Mouse (Mus musculus) heart, embryonic 15.5 days (tissue): Measurements from ENCODE around the gene Rarg. TPM values are rescaled to one million over a fixed set of nuclear protein-coding genes. Genes with fewer than 3 reads are reported as not detected.

ENCODE experiments used
- ATAC-seq: fragments of 200-750 bp; cut with Nextera tagmentation; replicated peaks from 2 replicates; pipeline ENCODE4 v1.8.0; 2017; ENCODE audit warnings: low read depth, moderate TSS enrichment; ENCODE audit not compliant: insufficient number of reproducible peaks, insufficient read depth, low FRiP score
- H3K27ac ChIP-seq: fragments of 300-500 bp; sonication (generic); 2 replicates; pipeline ENCODE4 v1.5.1; 2015; ENCODE audit warnings: mild to moderate bottlenecking, inconsistent platforms
- H3K27me3 ChIP-seq: fragments of 300-500 bp; sonication (generic); 2 replicates; pipeline ENCODE4 v1.6.1; 2015; ENCODE audit warnings: inconsistent platforms
- H3K36me3 ChIP-seq: fragments of 300-500 bp; sonication (generic); 2 replicates; pipeline ENCODE4 v1.6.1; 2015; ENCODE audit warnings: mild to moderate bottlenecking, inconsistent platforms
- H3K4me1 ChIP-seq: fragments of 300-500 bp; sonication (generic); replicated peaks from 2 replicates; pipeline ENCODE4 v1.6.1; 2015; ENCODE audit warnings: inconsistent platforms
- H3K4me2 ChIP-seq: fragments of 300-500 bp; sonication (generic); 2 replicates; pipeline ENCODE4 v1.6.1; 2015; ENCODE audit warnings: inconsistent platforms, mild to moderate bottlenecking, moderate library complexity
- H3K4me3 ChIP-seq: fragments of 300-500 bp; sonication (generic); 2 replicates; pipeline ENCODE4 v1.5.1; 2015; ENCODE audit warnings: mild to moderate bottlenecking, inconsistent platforms
- H3K9ac ChIP-seq: fragments of 300-500 bp; sonication (generic); 2 replicates; pipeline ENCODE4 v1.6.1; 2015; ENCODE audit warnings: mild to moderate bottlenecking, inconsistent platforms
- H3K9me3 ChIP-seq: fragments of 300-500 bp; sonication (generic); replicated peaks from 2 replicates; pipeline ENCODE4 v1.6.1; 2016; ENCODE audit warnings: inconsistent platforms
- WGBS: fragments of 180-500 bp; shearing (Covaris S2); methylation state at CpG from one replicate; pipeline ENCODE4 v1.1.7; 2015; ENCODE audit warnings: mixed read lengths; 5-methylcytosine and 5-hydroxymethylcytosine counted together
- polyA plus RNA-seq: library from polyadenylated mRNA; unstranded; fragments of >200 nt; fragmentation: Nextera tagmentation; extraction: Ambion mirVana; gene quantifications from 2 replicates; pipeline ENCODE4 v1.2.1, GENCODE M21; 2015

The Rarg gene
- polyA plus RNA-seq, 1 experiment from 2014 or later: 7.9 TPM

DNA sequence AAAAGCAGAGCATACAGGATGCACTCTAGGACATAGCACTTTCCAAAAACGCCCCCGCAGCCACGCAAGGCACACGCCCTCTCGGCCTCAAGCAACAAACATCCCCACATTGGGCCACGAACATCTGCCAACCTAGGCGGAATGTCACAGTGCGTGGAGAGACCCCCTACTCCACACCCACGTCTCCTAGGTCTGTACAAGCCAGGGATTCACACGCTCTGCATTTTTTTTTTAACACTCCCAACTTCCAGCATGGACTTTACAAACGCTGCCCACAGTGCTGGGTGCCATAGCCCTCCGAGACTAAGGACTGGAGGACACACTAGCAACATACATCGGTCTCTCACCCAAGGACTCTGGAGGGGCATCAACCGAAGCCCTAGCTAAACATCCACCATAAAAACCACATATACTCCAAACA is 11.8 kb downstream of the Rarg start:
- 7% methylated on average over 14 of the region's 14 CpGs for WGBS
- peak overlapping the region; percentile 58 for H3K9ac ChIP-seq
- no peaks in the 10 kb centered on the region for H3K36me3 ChIP-seq
- peaks cover 44% of the 10 kb centered on the region for H3K27me3 ChIP-seq
- peak overlapping the region; percentile 96 for H3K27ac ChIP-seq
- H3K4me2 ChIP-seq: peak overlapping the region; percentile 92
- peak overlapping the region; percentile 58 for H3K4me3 ChIP-seq
- H3K4me1 ChIP-seq: peaks cover 65% of the 10 kb centered on the region
- H3K9me3 ChIP-seq: no peaks in the 10 kb centered on the region
- no peak for ATAC-seq

DNA sequence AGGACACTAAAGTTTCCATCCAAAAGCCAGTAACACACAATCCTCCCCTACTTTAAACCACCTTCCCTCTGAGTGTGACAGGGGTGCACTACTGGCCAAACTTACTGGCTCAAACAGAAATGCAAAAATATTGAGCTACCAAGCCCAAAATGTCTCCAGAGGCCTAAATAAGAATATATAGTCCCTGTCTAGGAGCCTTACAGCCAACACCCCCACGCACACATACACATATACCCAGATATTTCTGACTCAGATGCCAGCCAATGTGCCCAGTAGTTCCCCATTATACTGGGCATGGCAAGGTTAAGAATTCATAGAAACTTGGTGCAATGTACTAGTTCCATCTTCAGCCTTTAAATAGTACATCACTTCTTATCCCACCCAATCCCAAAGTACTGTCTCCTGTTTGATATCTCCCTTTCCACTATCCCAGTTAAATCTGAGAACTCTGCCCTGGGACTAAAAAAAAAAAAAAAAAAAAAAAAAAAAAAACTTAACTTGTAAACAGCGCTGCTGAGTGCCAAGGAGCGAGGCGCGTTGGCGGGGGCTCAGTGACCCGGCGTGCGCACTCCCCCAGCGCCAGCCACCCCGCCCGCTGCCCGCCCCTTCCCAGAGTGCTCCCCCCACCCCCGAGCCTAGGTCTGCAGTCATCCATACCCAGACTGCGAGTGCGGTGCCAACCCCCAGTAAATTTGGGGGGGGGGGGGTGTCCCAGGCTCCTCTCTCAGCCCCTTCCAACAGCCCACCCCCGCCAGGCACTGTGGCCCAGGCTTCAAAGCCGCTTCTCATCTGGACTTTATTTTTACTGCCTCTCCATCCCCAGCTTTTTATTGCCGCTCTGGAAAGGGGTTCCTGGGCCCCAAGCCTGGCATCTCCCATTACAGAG is 12.8 kb downstream of the Rarg start:
- H3K4me1 ChIP-seq: peaks cover 60% of the 10 kb centered on the region

DNA sequence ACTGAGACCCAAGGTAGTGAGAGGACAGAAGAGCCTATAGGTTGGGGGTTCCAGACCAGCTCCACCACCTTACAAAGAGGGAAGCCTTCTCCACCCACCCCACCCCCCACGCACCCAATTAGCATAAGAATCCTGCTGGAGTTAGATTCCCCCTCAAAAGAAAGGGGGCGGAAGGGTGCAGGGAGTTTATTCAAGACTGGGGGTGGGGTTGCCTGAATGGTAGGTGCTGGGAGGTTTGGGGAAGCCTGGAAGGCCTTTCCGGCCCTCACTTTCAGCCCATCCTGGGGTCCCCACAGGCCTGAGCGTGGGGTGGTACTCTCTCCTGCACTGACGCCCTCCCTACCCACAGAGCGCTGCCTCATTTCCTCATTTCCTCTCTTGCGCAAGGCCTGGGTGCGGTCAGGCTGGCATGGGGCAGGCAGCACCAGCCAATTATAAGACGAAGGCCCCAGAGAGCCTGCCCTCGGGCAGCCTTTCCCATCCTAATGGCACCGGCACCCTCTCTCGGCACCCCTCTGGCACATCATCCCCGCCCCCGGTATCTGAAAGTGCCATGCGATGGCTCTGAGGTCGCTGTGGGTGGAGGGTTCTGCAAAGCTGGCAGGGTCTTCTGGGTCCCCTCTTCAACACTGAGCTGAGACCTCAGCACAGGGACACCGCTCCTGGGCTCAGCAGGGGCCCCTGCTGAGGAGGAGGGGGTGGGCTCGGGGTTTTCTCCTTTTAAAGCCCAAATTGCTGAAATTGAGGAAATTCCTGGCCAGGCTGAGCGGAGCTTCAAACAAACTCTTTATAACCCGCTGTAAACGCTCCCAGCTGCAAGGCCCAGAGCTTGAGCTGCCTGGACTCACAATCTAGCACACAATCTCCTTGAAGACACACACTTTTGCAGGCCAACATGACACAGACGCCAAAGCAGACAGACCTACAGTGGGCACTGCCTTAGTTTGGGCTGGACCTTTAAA is 13.8 kb downstream of the Rarg start:
- H3K4me3 ChIP-seq: peak overlapping the region; percentile 58
- H3K4me2 ChIP-seq: peak overlapping the region; percentile 92
- H3K9me3 ChIP-seq: no peaks in the 10 kb centered on the region
- WGBS: 27% methylated on average over 22 of the region's 22 CpGs
- peak overlapping the region; percentile 39; the same call in 1 of the 2 replicates for H3K9ac ChIP-seq
- peak overlapping the region; percentile 96 for H3K27ac ChIP-seq
- H3K36me3 ChIP-seq: no peaks in the 10 kb centered on the region
- H3K4me1 ChIP-seq: peaks cover 50% of the 10 kb centered on the region
- ATAC-seq: no peak
- peaks cover 35% of the 10 kb centered on the region for H3K27me3 ChIP-seq

More for the DNA sequence above, 12.8 kb downstream of the Rarg start:
- Histone ChIP-seq H3K9me3 (no peaks in the 10 kb centered on the region), H3K36me3 (no peaks in the 10 kb centered on the region), H3K9ac (peak overlapping the region; percentile 58), H3K4me3 (peak overlapping the region; percentile 58), H3K27me3 (peaks cover 39% of the 10 kb centered on the region), H3K27ac (peak overlapping the region; percentile 96), H3K4me2 (peak overlapping the region; percentile 92)
- no peak for ATAC-seq
- WGBS: 18% methylated on average over 19 of the region's 19 CpGs

DNA sequence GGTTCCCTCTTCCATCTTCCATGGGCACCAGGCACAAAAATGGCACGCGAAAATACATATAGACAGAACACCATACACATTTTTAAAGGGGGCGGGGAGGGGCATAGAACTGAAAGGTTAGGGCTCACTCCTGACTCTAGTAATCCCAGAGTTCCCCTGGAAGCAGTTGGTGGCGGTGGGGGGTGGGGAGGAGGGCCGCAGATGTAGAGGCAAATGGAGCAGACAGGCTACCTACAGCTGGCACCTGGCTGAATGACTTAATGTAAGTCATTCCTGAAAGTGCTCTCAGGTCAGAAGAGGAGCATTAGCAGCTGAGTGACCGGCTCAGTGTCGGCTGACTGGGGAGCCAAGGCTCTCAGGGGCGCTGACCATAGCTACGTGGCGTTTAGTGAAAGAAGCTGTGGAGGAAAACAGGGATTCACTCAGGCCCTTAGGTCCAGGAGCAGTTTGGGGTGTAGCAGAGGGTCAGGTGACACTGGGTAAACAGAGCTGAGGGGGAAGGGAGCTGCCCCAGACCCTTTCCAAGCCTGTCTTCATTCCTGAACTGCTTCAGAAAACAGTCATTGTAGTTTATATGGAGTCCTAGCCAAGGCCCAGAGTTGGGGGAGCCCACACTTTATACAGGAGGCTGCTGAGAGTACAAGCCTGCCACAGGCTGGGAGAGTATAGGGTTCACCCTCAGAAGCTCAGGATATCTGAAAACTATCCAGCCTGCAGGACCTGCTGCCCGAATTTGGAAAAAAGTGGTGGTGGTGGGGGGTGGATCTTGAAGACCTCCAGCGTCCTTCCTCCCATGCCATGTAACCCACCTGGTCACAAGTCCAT is 14.7 kb downstream of the Rarg start:
- no peak overlapping the region for H3K9ac ChIP-seq
- peak overlapping the region; percentile 96; the same call in 1 of the 2 replicates for H3K27ac ChIP-seq
- no peaks in the 10 kb centered on the region for H3K36me3 ChIP-seq
- no peak for ATAC-seq
- peaks cover 35% of the 10 kb centered on the region for H3K27me3 ChIP-seq
- WGBS: 46% methylated on average over 12 of the region's 12 CpGs
- peaks cover 41% of the 10 kb centered on the region for H3K4me1 ChIP-seq
- no peaks in the 10 kb centered on the region for H3K9me3 ChIP-seq
- 0 out of 2 replicates have a peak overlapping the region, but pooled peaks have one; percentile 58 for H3K4me3 ChIP-seq
- H3K4me2 ChIP-seq: peak overlapping the region; percentile 92; the same call in 1 of the 2 replicates

DNA sequence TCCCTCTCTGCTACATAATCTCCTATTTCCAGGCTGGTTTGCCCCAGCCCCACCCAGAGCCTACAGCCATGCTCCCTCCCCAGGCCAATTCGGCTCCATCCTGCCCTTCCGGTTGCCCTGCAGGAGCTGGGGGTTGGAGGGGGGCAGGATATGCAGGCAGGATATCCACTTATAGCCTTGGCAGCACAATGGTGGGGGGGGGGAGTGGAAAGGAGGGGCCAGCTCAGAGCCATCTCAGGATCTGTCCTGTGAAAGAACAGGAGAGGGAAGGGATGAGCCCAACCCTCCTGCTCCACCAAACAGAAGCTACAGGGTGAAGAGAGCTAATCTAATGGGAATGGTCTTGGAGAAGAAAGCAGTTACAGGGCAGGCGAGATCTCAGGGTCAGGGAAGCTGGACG is 16.7 kb downstream of the Rarg start:
- H3K27me3 ChIP-seq: peaks cover 35% of the 10 kb centered on the region
- H3K4me2 ChIP-seq: no peak overlapping the region
- H3K27ac ChIP-seq: no peak overlapping the region
- H3K9me3 ChIP-seq: no peaks in the 10 kb centered on the region
- no peak overlapping the region for H3K4me3 ChIP-seq
- no peaks in the 10 kb centered on the region; the same call in 1 of the 2 replicates for H3K36me3 ChIP-seq
- WGBS: 68% methylated on average over 4 of the region's 4 CpGs
- ATAC-seq: 0 out of 2 replicates have a peak, but pooled peaks have one; percentile 26
- peaks cover 34% of the 10 kb centered on the region for H3K4me1 ChIP-seq
- no peak overlapping the region for H3K9ac ChIP-seq

DNA sequence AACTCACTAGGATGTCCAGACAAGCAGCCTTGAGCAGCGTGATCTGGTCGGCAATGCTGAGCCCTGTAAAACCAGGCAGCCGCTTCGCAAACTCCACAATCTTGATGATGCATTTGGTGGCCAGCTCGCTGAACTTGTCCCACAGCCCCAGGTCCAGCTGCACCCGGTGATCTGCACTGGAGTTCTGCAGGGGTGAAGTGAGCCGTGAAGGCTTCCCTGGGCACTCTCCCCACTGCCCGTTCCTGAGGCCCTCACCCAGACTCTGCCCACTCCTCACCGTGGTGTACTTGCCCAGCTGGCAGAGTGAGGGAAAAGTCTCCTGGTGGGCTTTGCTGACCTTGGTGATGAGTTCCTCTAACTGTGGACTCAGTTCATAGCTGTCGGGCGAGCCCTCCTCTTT is 17.5 kb downstream of the Rarg start:
- Histone ChIP-seq H3K36me3 (no peaks in the 10 kb centered on the region; the same call in 1 of the 2 replicates), H3K9me3 (no peaks in the 10 kb centered on the region), H3K4me2 (no peak overlapping the region), H3K27ac (no peak overlapping the region), H3K27me3 (peaks cover 35% of the 10 kb centered on the region), H3K4me3 (no peak overlapping the region), H3K9ac (no peak overlapping the region), H3K4me1 (peaks cover 33% of the 10 kb centered on the region)
- WGBS: 76% methylated on average over 11 of the region's 11 CpGs
- no peak for ATAC-seq

DNA sequence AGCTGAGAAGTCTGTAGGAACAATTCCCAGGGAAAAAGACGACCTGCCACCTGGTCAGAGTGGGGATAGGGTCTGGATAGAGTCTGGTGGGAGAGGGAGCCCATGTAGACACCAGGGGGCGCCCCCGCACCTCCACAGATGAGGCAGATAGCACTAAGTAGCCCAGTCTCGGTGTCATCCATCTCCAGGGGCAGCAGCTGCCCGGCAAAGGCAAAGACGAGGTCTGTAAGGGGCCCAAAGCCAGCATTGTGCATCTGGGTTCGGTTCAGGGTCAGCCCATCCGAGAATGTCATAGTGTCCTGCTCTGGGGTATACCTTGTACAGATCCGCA is 18.1 kb downstream of the Rarg start:
- ATAC-seq: peak; percentile 51; the same call in 1 of the 2 replicates
- no peak overlapping the region for H3K27ac ChIP-seq
- peaks cover 33% of the 10 kb centered on the region for H3K27me3 ChIP-seq
- 11% methylated on average over 9 of the region's 9 CpGs for WGBS
- H3K4me2 ChIP-seq: no peak overlapping the region
- H3K9ac ChIP-seq: no peak overlapping the region
- no peaks in the 10 kb centered on the region for H3K9me3 ChIP-seq
- peaks cover 30% of the 10 kb centered on the region for H3K4me1 ChIP-seq
- no peaks in the 10 kb centered on the region; the same call in 1 of the 2 replicates for H3K36me3 ChIP-seq
- H3K4me3 ChIP-seq: no peak overlapping the region

DNA sequence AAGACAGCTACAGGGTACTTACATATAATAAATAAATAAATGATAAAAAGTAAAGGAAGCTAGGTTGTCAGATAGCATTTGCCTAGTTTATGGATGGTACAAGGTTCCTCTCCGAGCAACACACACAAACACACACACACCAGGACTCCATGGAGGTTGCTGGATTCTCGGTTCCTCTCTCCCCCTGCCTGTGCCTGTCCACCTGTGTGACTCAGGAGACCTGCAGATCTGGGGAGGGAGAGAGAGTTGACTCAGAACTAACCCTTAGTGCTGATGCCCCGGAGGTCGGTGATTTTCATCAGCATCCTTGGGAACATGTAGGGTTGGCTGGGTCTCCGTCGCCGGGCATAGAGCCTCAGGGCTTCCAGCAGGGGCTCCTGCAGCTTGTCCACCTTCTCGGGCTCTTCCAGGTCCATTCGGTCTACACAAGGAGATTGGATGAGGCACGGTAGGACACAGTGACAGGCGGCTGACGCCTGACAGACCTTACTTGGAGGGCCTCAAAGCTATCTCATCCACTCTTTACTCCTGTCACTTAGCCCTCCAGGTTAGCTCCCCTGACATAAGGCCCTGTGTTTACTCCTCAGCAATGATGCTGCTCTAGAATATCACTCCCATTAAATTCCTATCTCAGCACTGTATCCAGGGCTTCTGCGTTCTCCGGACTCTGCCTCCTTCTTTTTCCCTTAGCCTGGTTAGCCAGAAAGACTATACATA is 18.6 kb downstream of the Rarg start:
- 79% methylated on average over 14 of the region's 14 CpGs for WGBS
- no peak overlapping the region for H3K4me2 ChIP-seq
- H3K9ac ChIP-seq: no peak overlapping the region
- ATAC-seq: no peak
- H3K9me3 ChIP-seq: no peaks in the 10 kb centered on the region
- peaks cover 27% of the 10 kb centered on the region for H3K4me1 ChIP-seq
- no peaks in the 10 kb centered on the region; the same call in 1 of the 2 replicates for H3K36me3 ChIP-seq
- H3K4me3 ChIP-seq: no peak overlapping the region
- H3K27me3 ChIP-seq: peaks cover 27% of the 10 kb centered on the region
- no peak overlapping the region for H3K27ac ChIP-seq

DNA sequence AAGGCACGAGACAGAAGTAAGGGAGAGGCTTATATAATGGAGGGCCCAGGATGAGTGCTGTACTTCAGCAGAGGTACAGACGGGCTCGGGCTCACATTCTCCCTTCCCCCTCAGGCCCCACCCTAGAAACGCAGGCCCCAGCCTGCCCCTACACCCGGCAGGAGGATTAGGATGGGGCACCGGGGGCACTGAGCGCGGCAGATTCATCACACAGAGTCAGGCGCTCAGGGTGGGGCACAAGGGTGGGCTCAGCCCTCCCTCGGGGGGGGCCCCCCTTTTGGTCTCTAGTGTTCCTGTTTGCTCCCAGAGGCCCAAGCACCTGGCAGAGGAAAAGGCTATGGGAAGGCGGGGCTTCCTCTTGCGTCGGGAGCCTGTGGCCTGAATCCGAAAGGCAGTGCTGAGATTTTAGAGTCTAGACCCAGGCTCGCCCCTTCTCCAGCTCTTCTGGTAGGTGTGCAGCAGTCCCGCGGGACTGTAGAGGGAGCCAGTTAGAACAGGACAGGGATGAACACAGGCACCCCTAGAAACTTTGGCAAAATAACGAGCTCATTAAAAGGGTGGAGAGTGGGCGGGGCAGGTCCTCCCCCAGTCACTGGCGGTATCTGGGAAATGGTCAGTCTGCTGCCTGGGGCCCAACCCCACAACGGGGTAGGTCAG is 21.8 kb downstream of the Rarg start:
- H3K4me2 ChIP-seq: peak overlapping the region; percentile 43
- no peak for ATAC-seq
- no peak overlapping the region for H3K4me3 ChIP-seq
- no peaks in the 10 kb centered on the region; the same call in 1 of the 2 replicates for H3K36me3 ChIP-seq
- H3K9ac ChIP-seq: no peak overlapping the region
- 29% methylated on average over 21 of the region's 21 CpGs for WGBS
- H3K4me1 ChIP-seq: peaks cover 12% of the 10 kb centered on the region
- no peak overlapping the region for H3K27ac ChIP-seq
- H3K9me3 ChIP-seq: no peaks in the 10 kb centered on the region
- peaks cover 8% of the 10 kb centered on the region; the same call in 1 of the 2 replicates for H3K27me3 ChIP-seq
